Mouse (Mus musculus) telencephalon, adult 2 months (tissue): ENCODE measurements around the gene A730046J19Rik.

Experiments
- DNase-seq: peaks from one replicate; pipeline ENCODE4 v3.0.0-alpha.2; 2011; ENCODE audit warnings: low read depth, low spot score

Gene A730046J19Rik

GRCm38 (mm10) chrX:144153523-144153922 is at the start of gene A730046J19Rik:
TSS of gene A730046J19Rik (plus strand) at chrX:144153695.
- DNase-seq: no peak

- DNase-seq: no peak
These were observed 48.7 kb upstream of the A730046J19Rik start for GRCm38 (mm10) chrX:144104619-144105416.

GRCm38 (mm10) chrX:144136281-144136680 is 17.2 kb upstream of the A730046J19Rik start:
- DNase-seq: no peak

- no peak for DNase-seq
These were observed 3.5 kb upstream of the A730046J19Rik start for GRCm38 (mm10) chrX:144149987-144150386.

GRCm38 (mm10) chrX:144154111-144154510 is 616 bp downstream of the A730046J19Rik start:
- no peak for DNase-seq

GRCm38 (mm10) chrX:144162936-144163335 is 9.4 kb downstream of the A730046J19Rik start:
- DNase-seq: no peak
